Mouse (Mus musculus) forebrain, embryonic 12.5 days (tissue): ENCODE measurements around the gene Arid3a. TPM values are rescaled to one million over a fixed set of nuclear protein-coding genes. Genes with fewer than 3 reads are reported as not detected.

Source experiments
- ATAC-seq: fragments of 200-750 bp; cut with Nextera tagmentation; 2 replicates; pipeline ENCODE4 v1.8.0; 2017; ENCODE audit warnings: moderate TSS enrichment; ENCODE audit not compliant: low FRiP score
- H3K27ac ChIP-seq: fragments of 300-500 bp; sonication (generic); 2 replicates; pipeline ENCODE4 v1.5.1; 2016; ENCODE audit warnings: mild to moderate bottlenecking
- H3K27me3 ChIP-seq: fragments of 300-500 bp; sonication (generic); 2 replicates; pipeline ENCODE4 v1.6.1; 2016; ENCODE audit warnings: mild to moderate bottlenecking
- H3K36me3 ChIP-seq: fragments of 300-500 bp; sonication (generic); replicated peaks from 2 replicates; pipeline ENCODE4 v1.6.1; 2016; ENCODE audit warnings: mild to moderate bottlenecking
- H3K4me1 ChIP-seq: fragments of 300-500 bp; sonication (generic); 2 replicates; pipeline ENCODE4 v1.6.1; 2016
- H3K4me2 ChIP-seq: fragments of 300-500 bp; sonication (generic); 2 replicates; pipeline ENCODE4 v1.6.1; 2016; ENCODE audit warnings: mild to moderate bottlenecking, moderate library complexity
- H3K4me3 ChIP-seq: fragments of 300-500 bp; sonication (generic); replicated peaks from 2 replicates; pipeline ENCODE4 v1.5.1; 2016; ENCODE audit warnings: mild to moderate bottlenecking
- H3K9ac ChIP-seq: fragments of 300-500 bp; sonication (generic); 2 replicates; pipeline ENCODE4 v1.6.1; 2016; ENCODE audit warnings: mild to moderate bottlenecking
- H3K9me3 ChIP-seq: fragments of 300-500 bp; sonication (generic); 2 replicates; pipeline ENCODE4 v1.6.1; 2016
- WGBS: fragments of 180-500 bp; shearing (Covaris S2); methylation state at CpG from one replicate; pipeline ENCODE4 v1.1.7; 2016; 5-methylcytosine and 5-hydroxymethylcytosine counted together
- polyA plus RNA-seq: library from polyadenylated mRNA; unstranded; fragments of >200 nt; fragmentation: Nextera tagmentation; extraction: Ambion mirVana; gene quantifications from 2 replicates; pipeline ENCODE4 v1.2.1, GENCODE M21; 2016

Gene Arid3a
- polyA plus RNA-seq, 1 experiment from 2014 or later = 4.5 TPM

DNA sequence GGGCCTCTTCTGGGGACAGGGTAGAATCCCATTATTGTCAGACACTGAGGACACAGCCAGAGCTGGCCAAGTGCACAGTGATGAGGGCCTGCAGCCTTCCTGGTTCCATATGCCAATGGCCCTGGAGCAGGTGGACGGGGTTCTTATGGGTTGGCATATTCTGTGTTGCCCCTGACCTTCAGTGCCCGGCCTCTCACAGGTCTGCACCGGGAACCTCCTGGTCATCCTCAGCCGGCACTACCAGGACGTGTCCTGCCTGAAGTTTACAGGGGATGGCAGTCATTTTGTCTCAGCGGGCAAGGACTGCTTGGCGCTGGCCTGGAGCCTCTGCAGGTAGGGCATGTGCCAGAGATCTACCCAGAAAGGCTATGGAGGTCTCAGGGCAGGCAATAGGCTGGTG lies 37.9 kb downstream of the Arid3a start:
- ATAC-seq = no peak
- Histone ChIP-seq H3K4me2 (no peak overlapping the region), H3K9ac (no peak overlapping the region), H3K27ac (no peak overlapping the region), H3K36me3 (peaks cover 72% of the 10 kb centered on the region), H3K9me3 (no peaks in the 10 kb centered on the region), H3K27me3 (peaks cover 11% of the 10 kb centered on the region), H3K4me3 (no peak overlapping the region), H3K4me1 (peaks cover 10% of the 10 kb centered on the region)
- WGBS = 96% methylated on average over 7 of the region's 7 CpGs

DNA sequence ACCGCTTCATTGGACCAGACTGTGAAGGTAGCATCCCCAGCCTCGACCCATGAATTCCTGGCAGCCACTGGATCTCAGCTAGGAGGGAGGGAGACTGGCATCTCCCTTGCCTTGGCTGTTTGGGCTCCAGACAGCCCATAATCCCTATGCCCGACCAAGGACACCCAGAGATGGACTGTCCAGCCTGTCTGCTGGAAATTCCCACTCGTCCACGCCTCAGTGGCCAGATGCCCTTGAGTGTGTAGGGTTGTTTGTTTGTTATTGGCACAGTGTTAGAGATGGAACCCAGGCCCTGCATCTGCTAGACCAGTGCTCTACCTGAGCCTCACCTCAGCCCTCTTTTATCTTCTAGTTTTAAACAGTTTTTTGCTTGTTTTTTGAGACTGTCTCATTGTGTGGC lies 38.5 kb downstream of the Arid3a start:
- H3K9me3 ChIP-seq = no peaks in the 10 kb centered on the region
- H3K36me3 ChIP-seq = peaks cover 72% of the 10 kb centered on the region
- no peak overlapping the region for H3K9ac ChIP-seq
- no peak overlapping the region; the same call in 1 of the 2 replicates for H3K4me3 ChIP-seq
- no peak overlapping the region for H3K27ac ChIP-seq
- no peak overlapping the region for H3K4me2 ChIP-seq
- no peak for ATAC-seq
- WGBS = 87% methylated on average over 5 of the region's 5 CpGs
- H3K27me3 ChIP-seq = peaks cover 17% of the 10 kb centered on the region
- H3K4me1 ChIP-seq = peaks cover 10% of the 10 kb centered on the region

DNA sequence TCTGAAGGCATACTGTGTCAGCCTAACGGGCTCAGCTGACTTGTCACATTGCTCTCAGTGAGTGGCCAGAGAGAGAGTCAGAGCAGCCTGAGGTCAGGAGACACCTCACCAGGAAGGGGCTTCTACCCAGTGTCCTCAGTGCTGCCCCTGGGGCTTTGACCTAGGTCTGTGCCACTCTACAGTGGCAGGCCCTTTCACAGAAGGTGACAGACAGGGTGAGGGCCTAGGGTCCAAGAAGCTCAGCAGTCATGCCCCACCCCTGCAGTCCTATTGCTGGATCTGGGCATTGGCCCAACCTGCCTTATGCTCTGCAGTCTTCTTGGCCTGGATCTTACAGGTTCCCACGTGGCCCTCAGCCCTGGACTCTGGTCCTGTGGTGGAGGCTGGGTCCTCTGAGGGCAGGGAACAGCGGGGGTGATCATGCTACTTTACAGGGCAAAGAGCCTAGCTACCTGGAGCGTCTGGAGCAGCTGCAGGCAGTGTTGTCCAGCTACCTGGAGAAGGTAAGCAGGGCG lies 40.1 kb downstream of the Arid3a start:
- H3K4me1 ChIP-seq = peaks cover 8% of the 10 kb centered on the region
- no peak overlapping the region for H3K9ac ChIP-seq
- H3K27ac ChIP-seq = no peak overlapping the region
- 90% methylated on average over 5 of the region's 5 CpGs for WGBS
- ATAC-seq = no peak
- peaks cover 33% of the 10 kb centered on the region for H3K27me3 ChIP-seq
- H3K36me3 ChIP-seq = peaks cover 66% of the 10 kb centered on the region
- no peak overlapping the region for H3K4me2 ChIP-seq
- no peaks in the 10 kb centered on the region for H3K9me3 ChIP-seq
- no peak overlapping the region for H3K4me3 ChIP-seq

DNA sequence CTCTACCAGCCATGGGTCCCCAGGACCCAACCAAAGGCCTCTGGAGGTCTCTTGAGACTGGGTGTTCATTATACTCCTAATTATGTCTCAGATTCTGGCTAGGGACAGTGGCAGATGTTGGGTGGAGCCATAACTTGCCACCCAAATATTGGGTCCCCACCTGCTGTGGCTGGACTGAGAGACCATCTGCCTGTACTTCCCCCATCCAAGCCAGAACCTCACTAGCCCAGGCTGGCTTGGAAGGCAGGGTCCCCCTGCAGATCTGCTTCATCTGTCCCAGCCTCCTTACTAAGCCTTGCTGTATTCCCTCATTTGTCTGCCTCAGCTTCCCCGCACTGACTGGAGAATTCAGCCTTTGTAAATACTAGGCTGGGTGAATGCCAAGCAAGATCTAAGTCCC lies 41.3 kb downstream of the Arid3a start:
- no peak overlapping the region for H3K9ac ChIP-seq
- H3K4me3 ChIP-seq = no peak overlapping the region
- ATAC-seq = no peak
- no peaks in the 10 kb centered on the region for H3K9me3 ChIP-seq
- peaks cover 8% of the 10 kb centered on the region for H3K4me1 ChIP-seq
- no peak overlapping the region for H3K27ac ChIP-seq
- H3K27me3 ChIP-seq = peaks cover 46% of the 10 kb centered on the region
- WGBS = 96% methylated on average over 1 of the region's 1 CpGs
- H3K4me2 ChIP-seq = no peak overlapping the region
- peaks cover 54% of the 10 kb centered on the region for H3K36me3 ChIP-seq

DNA sequence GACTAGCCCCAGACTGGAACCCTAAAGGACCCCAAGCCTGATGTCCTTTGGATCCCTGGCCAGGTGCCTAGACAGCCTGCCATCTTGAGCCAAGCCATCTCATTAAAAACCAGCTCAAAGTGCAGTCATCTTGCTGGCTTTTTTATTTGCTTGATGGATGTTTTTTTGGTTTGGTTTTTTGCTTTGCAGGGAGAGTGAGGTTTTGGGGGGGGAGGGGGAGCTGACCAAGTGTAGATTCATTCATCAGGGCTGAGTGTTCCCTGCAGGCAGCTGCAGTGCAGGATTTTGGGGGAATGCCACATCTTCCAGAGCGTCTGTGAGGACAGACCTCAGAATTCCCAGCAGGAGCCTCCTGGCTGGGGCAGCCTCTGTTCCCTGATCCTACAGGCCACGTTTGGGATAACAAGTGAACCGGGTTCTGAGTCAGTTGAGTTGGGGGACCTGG lies 42.3 kb downstream of the Arid3a start:
- no peak overlapping the region for H3K9ac ChIP-seq
- no peak overlapping the region for H3K27ac ChIP-seq
- H3K27me3 ChIP-seq = peaks cover 51% of the 10 kb centered on the region
- no peak overlapping the region for H3K4me2 ChIP-seq
- no peak for ATAC-seq
- H3K9me3 ChIP-seq = no peaks in the 10 kb centered on the region
- no peak overlapping the region for H3K4me3 ChIP-seq
- H3K36me3 ChIP-seq = peaks cover 49% of the 10 kb centered on the region
- H3K4me1 ChIP-seq = peaks cover 8% of the 10 kb centered on the region
- WGBS = 7% methylated on average over 3 of the region's 3 CpGs

DNA sequence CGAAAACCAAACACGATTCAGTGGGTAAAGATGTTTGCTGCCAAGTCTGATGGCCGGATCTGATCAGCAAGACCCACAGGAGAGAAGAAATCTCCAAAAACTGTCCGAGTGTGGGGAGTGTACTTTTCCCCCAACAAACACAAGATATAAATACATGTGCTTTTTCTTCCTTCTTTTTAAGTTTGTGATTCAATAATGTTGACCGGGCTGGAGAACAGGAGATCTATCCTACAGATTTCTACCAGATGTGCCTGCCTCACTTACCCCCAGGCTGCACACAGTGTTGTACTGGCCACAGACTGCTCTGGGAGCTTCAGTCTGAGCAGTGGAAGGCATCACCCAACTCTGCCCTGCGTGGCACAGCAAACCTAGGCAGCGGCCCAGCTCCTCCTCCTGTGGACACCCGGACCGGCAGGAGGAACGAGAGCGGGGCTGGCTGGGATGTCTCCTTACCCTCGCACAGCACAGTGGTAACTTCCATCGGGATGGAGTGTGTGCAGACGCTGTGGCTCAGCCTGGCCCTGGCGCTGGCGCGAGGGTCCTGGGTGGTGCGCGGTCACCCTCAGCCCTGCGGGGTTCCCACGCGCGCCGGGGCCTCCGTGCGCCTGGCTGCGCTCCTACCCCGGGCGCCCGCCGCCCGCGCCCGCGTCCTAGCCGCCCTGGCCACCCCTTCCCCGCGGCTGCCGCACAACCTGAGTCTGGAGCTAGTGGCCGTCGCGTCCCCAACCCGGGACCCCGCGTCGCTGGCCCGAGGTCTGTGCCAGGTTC lies 43.8 kb downstream of the Arid3a start, which contains the start of gene Grin3b:
Gene Grin3b, plus strand, starts transcription at position 301 of the 768 bp plus-strand sequence.
- peak within 1 kb of the TSS; percentile 37 for H3K4me3 ChIP-seq
- peaks cover 8% of the 10 kb centered on the region for H3K4me1 ChIP-seq
- H3K27ac ChIP-seq = no peak within 1 kb of the TSS
- peaks cover 43% of the 10 kb centered on the region for H3K36me3 ChIP-seq
- 8% methylated on average over 47 of the region's 47 CpGs for WGBS
- no peak for ATAC-seq
- peak within 1 kb of the TSS; percentile 21 for H3K9ac ChIP-seq
- peaks cover 51% of the 10 kb centered on the region for H3K27me3 ChIP-seq
- H3K4me2 ChIP-seq = peak within 1 kb of the TSS; percentile 57
- no peaks in the 10 kb centered on the region for H3K9me3 ChIP-seq

DNA sequence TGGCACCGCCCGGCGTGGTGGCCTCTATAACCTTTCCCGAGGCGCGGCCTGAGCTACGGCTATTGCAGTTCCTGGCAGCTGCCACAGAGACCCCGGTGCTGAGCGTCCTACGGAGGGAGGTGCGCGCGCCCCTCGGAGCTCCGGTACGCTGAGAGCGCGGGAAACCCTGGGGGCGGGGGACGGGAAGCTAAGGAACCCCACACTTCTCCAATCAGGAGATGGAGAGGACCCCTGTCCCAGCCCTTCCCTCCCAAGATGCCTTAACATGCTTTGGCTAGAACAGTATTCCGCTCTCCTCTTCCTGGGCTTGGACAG lies 44.3 kb downstream of the Arid3a start:
- Histone ChIP-seq H3K36me3 (peaks cover 43% of the 10 kb centered on the region), H3K4me3 (peak overlapping the region; percentile 37), H3K4me2 (peak overlapping the region; percentile 57), H3K9me3 (no peaks in the 10 kb centered on the region), H3K9ac (peak overlapping the region; percentile 21), H3K27ac (no peak overlapping the region), H3K4me1 (peaks cover 8% of the 10 kb centered on the region), H3K27me3 (peaks cover 51% of the 10 kb centered on the region)
- no peak for ATAC-seq
- WGBS = 3% methylated on average over 21 of the region's 21 CpGs

DNA sequence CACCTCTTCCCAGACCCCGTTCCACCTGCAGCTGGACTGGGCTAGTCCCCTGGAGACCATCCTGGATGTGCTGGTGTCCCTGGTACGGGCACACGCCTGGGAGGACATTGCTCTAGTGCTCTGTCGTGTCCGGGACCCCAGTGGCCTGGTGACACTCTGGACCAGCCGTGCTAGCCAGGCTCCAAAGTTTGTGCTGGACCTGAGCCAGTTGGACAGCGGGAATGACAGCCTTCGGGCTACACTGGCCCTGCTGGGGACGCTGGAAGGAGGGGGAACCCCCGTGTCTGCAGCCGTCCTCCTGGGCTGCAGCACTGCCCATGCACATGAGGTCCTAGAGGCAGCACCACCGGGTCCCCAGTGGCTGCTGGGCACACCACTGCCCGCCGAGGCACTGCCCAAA lies 46.0 kb downstream of the Arid3a start:
- Histone ChIP-seq H3K4me1 (peaks cover 8% of the 10 kb centered on the region), H3K36me3 (peaks cover 43% of the 10 kb centered on the region), H3K27ac (no peak overlapping the region), H3K27me3 (peaks cover 47% of the 10 kb centered on the region), H3K4me2 (no peak overlapping the region), H3K9ac (no peak overlapping the region), H3K9me3 (no peaks in the 10 kb centered on the region), H3K4me3 (no peak overlapping the region)
- 65% methylated on average over 14 of the region's 14 CpGs for WGBS
- no peak for ATAC-seq

DNA sequence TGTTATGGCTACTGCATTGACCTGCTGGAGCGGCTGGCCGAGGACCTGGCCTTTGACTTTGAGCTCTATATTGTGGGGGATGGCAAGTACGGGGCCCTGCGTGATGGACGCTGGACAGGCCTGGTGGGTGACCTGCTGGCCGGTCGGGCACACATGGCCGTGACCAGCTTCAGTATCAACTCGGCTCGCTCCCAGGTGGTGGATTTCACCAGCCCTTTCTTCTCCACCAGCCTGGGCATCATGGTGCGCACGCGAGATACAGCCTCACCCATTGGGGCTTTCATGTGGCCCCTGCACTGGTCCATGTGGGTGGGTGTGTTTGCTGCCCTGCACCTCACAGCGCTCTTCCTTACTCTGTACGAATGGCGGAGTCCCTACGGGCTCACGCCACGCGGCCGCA lies 47.2 kb downstream of the Arid3a start:
- Histone ChIP-seq H3K4me1 (peaks cover 8% of the 10 kb centered on the region), H3K9ac (no peak overlapping the region), H3K27me3 (peaks cover 47% of the 10 kb centered on the region), H3K27ac (no peak overlapping the region), H3K9me3 (no peaks in the 10 kb centered on the region), H3K4me2 (no peak overlapping the region), H3K4me3 (no peak overlapping the region; the same call in 1 of the 2 replicates), H3K36me3 (peaks cover 48% of the 10 kb centered on the region)
- no peak for ATAC-seq
- 91% methylated on average over 21 of the region's 21 CpGs for WGBS

DNA sequence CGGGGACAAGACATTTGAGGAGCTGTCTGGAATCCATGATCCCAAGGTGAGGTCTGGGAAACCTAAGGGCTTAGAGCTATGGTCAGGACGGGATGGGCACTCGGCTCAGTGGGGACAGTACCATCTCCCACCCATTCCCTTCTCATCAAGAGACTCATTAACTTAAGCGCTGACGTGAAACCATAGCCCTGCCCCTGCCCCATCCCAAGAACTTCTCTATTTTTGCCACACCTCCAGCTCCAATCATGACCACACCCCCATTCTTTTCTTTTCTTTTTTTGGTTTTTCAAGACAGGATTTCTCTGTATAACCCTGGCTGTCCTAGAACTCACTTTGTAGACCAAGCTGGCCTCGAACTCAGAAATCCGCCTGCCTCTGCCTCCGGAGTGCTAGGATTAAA lies 47.8 kb downstream of the Arid3a start:
- Histone ChIP-seq H3K9ac (no peak overlapping the region), H3K4me3 (no peak overlapping the region)
- WGBS = 89% methylated on average over 8 of the region's 8 CpGs

DNA sequence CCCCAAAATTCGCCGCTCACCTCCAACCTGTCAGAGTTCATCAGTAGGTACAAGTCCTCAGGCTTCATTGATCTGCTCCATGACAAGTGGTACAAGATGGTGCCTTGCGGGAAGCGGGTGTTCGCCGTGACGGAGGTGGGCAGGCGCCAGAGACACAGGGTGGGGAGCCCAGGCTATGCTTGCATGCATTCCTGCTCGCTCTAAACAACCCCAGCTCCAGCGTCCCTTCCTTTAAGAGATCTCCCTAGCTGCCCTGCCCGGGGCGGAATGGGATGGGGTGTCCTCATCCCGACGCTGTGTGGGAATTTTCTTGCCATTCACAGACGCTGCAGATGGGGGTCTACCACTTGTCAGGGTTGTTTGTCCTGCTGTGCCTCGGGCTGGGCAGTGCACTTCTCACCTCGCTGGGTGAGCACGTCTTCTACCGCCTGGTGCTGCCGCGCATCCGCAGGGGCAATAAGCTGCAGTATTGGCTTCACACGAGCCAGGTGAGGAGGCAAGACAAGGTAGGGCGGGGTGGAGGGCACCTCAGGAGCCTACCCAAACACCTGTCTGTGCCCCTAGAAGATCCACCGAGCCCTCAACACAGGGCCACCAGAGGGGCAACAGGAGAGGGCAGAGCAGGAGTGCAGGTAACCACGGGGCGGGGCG lies 49.4 kb downstream of the Arid3a start:
- Histone ChIP-seq H3K27ac (no peak overlapping the region), H3K4me1 (peaks cover 11% of the 10 kb centered on the region), H3K27me3 (peaks cover 26% of the 10 kb centered on the region), H3K9ac (no peak overlapping the region), H3K36me3 (peaks cover 60% of the 10 kb centered on the region), H3K9me3 (no peaks in the 10 kb centered on the region), H3K4me2 (no peak overlapping the region), H3K4me3 (no peak overlapping the region)
- 88% methylated on average over 28 of the region's 28 CpGs for WGBS
- ATAC-seq = no peak

More for the DNA sequence above, 47.8 kb downstream of the Arid3a start:
- no peak for ATAC-seq
- no peak overlapping the region for H3K4me2 ChIP-seq
- H3K27me3 ChIP-seq = peaks cover 41% of the 10 kb centered on the region
- no peaks in the 10 kb centered on the region for H3K9me3 ChIP-seq
- no peak overlapping the region for H3K27ac ChIP-seq
- H3K36me3 ChIP-seq = peaks cover 54% of the 10 kb centered on the region
- peaks cover 8% of the 10 kb centered on the region for H3K4me1 ChIP-seq

DNA sequence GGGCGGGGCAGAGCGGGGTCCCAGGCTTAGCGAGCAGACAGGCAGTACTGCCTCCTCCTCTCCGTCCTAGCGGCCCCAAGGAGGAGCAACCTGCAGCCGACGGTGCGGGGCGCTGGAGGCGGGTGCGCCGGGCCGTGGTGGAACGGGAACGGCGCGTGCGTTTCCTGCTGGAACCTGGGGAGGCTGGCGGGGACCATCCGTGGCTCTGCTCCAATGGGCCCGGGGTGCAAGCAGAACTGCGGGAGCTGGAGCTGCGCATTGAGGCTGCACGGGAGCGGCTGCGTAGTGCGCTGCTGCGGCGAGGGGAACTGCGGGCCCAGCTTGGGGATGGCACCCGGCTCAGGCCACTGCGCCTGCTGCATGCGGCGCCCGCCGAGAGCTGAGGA lies 49.9 kb downstream of the Arid3a start:
- ATAC-seq = no peak
- H3K9me3 ChIP-seq = no peaks in the 10 kb centered on the region
- H3K4me1 ChIP-seq = peaks cover 14% of the 10 kb centered on the region
- no peak overlapping the region for H3K4me3 ChIP-seq
- 67% methylated on average over 35 of the region's 36 CpGs for WGBS
- H3K4me2 ChIP-seq = no peak overlapping the region
- H3K27ac ChIP-seq = no peak overlapping the region
- H3K27me3 ChIP-seq = peaks cover 20% of the 10 kb centered on the region
- no peak overlapping the region for H3K9ac ChIP-seq
- H3K36me3 ChIP-seq = peaks cover 60% of the 10 kb centered on the region
